Mouse (Mus musculus) left cerebral cortex, postnatal 36 days (tissue): ENCODE results near the gene Sema3b. TPM values are rescaled to one million over a fixed set of nuclear protein-coding genes. Genes with fewer than 3 reads are reported as not detected.

Experiments
- DNase-seq, 2 experiments: peaks; one replicate each; pipeline ENCODE4 v3.0.0; 2021 to 2022; ENCODE audit warnings: low spot score in 2 of 2, mixed read lengths in 1 of 2
- intact Hi-C: fragments of 180-260 bp; cut with DNase I; formaldehyde crosslinking; loops from one replicate; pipeline ENCODE4 v1.15.1; 2025
- total RNA-seq, 2 experiments: library from RNA; stranded (reverse); gene quantifications; 2 replicates each; pipeline ENCODE4 v1.2.3; 2021

The Sema3b gene
- total RNA-seq, 2 experiments from 2014 or later: 2.6 to 3.1 TPM

DNA sequence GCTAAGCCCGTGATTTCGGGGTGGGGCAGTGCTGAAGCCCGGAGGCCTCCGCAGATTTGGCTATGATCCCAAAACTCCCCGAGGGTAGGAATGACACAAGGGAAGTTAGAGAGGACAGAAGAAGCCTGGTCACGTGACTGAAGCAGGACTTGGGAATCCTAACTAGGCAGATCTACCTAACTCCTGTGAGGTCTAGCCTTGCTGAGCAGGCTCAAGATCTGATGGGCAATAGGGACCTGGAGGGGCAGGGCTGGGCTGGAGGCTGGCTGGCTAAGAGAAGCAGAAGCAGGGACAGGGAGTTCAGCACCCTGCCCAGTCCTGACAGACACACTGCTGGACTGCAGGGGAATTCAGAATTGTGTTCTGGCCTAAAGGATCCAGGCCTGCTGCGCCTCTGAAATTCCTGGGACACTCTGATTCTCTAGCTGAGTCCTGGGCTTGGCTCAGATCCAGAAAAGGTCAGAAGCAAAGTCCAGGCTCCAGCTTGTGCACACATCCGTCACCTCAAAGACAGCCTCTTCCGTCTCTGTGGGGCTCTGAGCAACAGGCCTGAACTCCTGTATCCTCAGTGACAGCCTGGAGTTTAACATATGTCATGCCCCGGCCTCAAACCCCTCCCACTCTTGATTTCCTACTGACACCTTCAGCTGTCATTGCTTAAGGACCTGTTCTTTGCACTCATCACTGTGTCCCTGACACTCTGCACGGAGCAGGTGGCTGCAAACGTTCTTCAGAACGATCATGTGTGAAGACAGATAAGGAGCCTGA is 9.9 kb upstream of the Sema3b start:
- intact Hi-C loops: no loop called here
- no peak for DNase-seq

DNA sequence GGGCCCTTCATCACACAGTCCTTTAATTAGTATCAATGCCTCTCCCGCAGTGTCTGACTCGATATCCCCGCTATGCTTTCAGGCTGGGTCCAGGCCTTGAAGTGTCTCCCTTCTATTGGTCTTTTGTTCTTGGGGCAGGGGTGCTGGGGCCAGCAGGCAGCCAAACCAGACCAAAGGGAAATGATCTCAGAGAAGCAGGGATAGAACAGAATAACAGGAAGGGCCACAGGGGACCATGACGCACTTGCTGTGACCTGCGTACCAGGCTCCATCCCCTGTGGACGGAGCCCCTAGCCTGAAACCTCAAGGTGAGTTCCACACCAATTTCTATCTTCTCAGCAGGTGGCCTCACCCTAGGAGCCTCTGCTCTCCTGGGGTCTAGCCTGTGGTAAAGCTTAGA is 9.1 kb upstream of the Sema3b start:
- no peak for DNase-seq
- intact Hi-C loops: no loop called here

DNA sequence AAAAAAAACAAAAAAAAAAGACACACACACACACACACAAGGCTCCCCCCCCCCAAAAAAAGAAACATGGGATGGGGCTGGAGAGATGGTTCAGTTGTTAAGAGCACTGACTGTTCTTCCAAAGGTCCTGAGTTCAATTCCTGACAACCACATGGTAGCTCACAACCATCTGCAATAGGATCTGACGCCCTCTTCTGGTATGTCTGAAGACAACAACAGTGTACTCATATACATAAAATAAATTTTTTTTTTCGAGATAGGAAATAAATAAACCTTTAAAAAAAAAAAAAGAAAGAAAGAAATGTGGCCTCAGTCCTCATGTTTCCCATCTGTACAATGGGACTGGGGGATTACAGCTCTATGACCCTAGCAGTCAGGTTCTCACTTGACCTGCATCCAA is 8.4 kb upstream of the Sema3b start:
- no peak for DNase-seq
- intact Hi-C loops: no loop called here

DNA sequence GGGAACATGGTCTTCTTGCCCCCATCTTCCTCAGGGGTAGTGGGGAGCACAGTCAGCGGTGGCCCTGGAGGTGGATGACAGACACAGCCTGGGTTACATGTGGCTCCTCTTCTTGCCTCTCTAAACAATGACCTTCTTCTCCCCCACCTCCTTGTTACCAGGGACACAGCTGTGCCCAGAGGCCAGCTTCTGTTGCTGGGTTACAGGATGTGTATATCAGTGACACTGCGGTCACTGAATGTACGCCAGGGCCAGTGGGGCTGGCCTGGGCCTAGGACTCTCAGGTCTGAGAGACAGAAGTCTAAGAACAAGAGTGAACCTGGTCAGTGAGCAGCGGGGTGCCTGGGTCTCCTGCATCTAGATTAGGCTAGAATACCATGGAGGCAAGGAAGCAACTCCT is 6.0 kb upstream of the Sema3b start:
- DNase-seq: no peak
- intact Hi-C loops: no loop called here

DNA sequence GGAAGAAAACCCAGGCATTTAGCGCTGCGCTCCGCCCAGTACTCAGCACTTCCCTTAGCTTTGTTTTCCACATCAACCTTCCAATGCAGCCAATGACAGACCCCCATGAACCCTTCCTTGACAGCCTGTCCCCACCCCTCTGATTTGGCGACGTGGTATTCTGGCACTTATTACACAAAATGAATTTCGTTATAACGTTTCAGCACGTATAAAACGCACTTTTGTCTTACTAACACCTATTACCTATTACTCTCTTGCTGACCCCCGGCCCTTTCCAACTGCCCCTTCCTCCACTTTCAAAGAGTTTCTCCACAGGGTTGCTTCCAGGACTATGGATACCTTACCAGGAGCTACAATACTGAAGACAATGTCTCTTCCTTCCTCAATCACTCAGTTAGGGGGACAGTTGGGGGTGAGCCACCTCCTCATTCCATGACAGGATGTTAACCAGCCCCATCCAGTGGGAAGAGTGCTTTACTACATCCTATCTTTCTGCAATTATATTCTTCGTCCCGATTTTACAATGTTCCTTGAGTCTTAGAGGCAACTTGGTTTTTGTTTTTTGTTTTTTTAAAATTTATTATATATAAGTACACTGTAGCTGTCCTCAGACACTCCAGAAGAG is 4.0 kb upstream of the Sema3b start:
- intact Hi-C loops: loop anchor here (2.0 kb wide), 1 partner anchor 20 kb away; no protein-coding TSS in a partner anchor
- DNase-seq: no peak

DNA sequence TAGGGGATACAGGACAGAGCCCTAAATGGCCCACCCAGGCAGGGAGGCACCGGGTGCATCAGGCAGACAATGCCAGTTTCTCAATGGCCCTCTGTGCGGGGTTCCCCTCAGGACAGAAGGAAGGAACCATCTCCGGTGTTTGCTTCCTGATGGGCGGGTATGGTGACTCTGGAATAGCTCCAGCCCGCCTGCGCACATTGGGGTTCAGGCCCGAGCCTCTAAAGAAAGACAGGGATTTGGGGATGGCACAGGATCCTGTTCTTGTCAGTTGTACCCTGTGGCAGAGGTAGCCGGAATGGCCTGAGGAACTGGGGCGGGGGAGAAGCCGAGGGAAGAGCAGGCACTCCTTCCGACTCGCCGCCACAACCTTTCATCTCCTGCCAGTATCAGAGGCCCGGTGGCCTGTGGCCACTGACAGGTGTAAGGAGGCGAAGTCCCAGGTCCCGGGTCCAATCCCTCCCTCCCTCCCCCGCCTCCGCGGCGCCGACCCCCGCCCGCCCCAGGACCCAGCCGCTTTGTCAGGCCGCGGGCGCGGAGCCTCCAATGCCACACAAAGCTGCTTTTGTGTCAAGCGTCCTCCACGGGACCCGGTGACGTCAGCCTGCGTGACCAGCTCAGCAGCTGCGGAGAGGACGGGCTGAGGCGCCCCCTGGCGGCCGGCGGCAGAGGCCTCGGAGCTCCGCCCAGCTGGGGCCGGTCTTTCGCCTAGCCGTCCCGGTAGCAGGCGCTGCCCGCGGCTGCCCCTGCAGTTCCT is 3.3 kb upstream of the Sema3b start:
- intact Hi-C loops: loop anchor here (2.0 kb wide), 1 partner anchor 20 kb away; no protein-coding TSS in a partner anchor
- DNase-seq: peak; percentile 98 to 100

DNA sequence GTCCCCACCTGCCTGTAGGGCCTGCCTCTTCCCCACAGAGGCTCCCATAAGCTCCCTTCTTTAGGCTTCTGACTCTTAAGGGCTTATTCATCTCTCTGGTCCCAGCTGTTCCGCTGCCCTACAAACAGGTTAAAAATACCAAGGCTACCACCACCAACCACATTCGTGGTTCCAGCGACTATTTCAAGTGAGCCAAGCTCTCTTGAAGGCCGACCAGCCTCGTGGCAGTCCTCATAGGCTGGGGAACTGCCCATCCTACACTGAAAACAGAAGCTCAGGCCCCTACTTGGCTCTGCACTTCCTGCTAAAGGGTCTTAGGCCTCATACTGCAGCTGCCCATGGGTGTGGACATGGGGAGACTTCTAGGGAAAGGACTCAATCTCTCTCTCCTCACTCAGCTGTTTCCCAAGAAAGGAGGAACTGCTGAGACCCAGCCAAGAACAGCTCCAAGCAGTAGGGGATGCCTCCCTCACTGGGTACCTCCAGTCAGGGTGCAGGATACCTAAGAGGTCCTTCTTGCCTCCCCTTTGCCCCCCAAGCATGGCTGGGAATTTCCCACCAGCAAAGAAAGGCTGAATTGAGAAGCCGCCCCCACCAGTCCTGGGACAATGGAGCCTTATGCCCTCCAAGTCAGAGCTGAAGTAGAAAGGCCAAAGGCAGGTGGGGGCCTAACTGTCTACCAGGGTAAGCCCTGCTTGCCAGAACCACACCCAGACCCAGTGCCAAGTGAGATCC is 2.6 kb upstream of the Sema3b start:
- DNase-seq: peak; percentile 35 to 43
- intact Hi-C loops: loop anchor here (2.0 kb wide), 1 partner anchor 21 kb away; no protein-coding TSS in a partner anchor

DNA sequence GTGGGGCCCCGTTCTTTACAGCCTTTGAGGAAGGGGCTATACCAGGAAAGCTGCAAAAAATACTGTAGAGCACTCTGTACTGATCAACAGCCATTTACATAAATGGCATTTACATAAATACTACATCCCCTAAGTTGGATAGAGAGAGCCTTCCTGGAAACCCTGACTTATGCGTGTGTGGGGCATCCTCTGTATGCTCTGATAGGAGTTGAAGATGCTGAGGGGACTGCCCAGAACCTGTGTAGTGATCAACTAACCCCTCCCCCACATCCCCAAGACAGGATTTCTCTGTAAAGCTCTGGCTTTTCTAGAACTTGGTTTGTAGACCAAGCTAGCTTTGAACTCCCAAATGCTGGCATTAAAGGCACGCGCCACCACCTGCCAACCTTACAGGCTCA is 403 bp upstream of the Sema3b start:
- no peak for DNase-seq
- intact Hi-C loops: no loop called here

DNA sequence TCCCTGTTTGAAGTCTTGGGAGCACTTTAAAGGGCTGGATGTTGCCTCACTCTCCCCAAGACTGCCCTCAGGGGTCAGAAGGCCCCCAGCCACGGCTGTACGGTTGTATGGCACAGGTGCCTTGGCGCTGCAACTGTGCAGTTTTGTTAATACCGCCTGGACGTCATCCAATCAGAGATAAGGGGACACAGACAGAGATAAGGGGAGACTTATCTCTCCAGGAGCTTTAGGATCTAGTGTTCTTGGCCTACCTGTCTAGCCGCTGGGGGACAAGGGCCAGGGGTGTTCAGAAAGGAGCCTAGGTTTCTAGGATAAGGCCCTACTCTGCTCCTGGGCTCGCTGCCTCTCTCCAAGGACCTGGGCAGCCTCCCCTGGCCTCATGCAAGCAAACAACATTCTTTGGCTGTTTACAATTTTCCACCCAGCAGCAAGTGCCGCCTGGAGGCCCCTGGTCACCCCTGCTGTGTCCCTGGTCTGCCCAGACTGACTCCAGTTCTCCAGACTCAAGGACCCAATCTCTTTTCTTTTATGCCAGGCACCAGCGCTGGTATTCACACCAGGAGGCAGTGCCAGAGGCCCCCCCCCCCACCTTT is 1.3 kb downstream of the Sema3b start:
- no peak for DNase-seq
- intact Hi-C loops: no loop called here

DNA sequence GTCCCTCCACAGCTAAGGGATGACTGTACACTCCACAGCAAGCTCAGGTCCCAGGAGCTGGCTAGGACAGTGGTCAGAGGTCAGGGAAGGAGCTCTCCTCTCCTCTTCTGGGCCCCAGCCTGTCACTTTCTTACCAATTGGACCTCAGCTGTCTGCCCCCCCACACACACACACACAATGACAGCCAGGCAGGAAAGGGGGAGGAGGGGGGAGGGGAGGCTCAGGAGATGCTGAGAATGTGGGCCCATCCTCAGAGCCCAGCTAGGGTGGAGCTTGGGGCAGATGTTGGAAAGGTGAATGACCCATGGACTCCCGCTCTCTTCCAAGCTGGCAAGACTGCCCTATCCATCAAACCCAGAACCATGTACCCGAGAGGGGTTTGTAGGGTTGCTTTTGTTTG is 2.0 kb downstream of the Sema3b start:
- DNase-seq: no peak
- intact Hi-C loops: no loop called here

DNA sequence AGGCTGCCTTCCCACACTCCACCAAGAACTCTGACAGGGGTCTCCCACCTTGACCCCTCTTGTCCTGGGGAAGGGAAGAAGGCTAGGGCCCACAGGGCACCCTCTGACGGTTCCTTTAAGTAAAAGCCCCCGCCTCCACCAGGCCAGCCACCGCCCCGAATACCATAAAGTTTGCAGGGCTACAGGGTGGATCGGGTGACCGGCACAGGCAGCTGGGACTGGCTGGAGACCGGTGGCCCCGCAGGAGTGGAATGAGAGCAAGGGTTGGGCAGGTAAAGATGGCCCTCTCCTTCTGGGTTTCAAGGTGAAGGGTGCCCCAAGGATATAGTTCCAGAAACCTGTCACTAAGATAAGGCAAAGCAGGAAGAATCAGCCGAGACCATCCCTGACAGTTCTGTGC is 2.4 kb downstream of the Sema3b start:
- no peak for DNase-seq
- intact Hi-C loops: no loop called here

DNA sequence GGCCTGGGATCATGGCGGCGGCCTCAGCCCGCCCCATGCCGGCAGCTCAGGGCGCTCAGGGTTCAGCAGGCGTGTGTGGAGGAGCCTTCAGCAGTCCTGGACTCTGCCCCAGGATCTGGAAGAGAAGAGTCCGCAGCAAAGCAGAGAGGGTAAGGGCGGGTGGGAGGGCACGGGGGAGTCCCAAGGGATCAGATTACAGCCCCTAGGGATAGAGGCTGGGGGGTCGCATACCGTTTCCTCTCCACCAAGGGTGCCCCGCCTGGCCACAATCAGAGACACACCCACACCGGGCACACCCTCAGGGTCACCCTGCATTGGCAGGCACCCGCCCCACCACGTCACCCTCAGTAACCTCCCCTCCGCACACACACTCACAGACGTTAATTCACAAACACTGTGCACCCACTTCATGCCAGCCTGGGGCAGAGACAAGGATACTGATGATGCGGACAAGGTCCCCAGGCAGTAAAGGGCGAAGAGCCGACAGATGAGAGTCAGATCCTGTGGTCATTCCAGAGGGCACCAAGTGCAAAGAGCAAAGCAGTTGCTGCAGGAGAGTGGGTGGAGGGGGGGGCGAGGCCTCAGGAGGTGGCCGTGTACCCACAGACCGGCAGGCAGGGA is 3.9 kb downstream of the Sema3b start:
- intact Hi-C loops: no loop called here
- DNase-seq: no peak

DNA sequence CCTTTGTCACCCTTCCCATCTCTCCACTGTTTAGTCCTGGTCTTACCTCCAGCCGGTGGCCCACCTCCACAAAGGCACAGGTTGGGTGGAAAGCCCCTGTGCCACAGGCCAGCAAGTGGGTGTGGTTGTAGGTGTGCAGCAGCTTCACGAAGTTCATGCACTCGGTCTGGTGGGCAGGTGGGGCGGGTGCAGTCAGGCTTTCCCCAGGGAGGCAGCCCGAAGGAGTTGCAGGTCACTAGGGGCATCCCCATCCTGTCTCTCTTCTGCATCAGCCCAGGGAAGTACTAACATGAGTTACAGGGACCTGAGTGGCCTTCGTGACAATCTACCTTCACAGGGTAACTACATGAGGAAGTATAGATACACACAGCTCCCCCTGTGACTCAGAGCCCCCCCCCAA is 5.8 kb downstream of the Sema3b start:
- intact Hi-C loops: loop anchor here (2.0 to 5.0 kb wide), 2 partner anchors 74 to 134 kb away; no protein-coding TSS in a partner anchor
- DNase-seq: no peak

DNA sequence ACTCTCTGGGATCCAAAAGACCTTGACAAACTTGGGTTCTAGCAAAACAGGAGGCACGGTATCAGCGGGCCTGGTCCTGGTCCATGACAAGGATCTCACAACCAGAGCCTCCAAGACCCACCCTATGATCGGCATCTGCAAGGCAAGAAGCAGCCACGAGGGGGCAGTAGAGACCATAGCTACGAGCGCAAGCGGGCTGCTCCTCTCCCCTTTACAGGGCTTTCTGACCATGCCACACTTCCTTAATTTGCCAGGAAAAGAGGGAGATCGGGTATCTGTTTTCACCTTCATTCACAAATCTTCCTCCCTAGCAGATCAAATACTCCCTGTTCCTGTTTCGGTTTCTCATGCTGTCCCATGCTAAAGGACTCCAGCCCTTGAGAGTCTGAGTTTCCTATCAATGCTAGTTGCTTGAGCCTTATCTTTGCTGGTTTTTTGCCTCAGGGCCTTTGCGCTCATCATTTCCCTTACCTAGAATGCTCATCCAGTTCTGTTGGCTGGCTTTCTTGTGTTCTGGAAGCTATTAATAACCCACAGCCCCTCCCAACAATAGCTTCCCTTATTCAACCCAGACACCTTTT is 6.9 kb downstream of the Sema3b start:
- intact Hi-C loops: loop anchor here (1.0 to 5.0 kb wide), 3 partner anchors 42 to 135 kb away; no protein-coding TSS in a partner anchor
- DNase-seq: peak; percentile 84 to 87

DNA sequence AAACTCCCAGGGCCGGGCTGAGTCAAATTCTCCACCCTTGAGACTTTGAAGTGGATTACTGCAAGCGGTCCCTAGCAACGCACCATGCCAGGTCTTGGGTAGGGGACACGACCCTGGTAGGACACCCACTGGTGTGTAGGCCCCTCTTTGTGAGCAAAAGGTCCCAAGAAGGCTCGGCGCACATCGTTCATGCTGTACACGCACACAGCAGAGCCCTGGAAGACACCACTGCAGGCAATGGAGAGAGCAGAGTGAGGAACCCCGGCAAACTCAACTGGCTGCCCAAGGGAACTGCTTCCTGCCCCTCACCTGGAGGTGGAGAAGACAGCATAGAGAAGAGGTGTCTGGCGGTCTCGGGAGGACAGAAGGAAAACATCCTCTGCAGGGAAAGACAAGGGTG is 7.8 kb downstream of the Sema3b start:
- DNase-seq: no peak
- intact Hi-C loops: loop anchor here (5.0 kb wide), 1 partner anchor 136 kb away; no protein-coding TSS in a partner anchor

DNA sequence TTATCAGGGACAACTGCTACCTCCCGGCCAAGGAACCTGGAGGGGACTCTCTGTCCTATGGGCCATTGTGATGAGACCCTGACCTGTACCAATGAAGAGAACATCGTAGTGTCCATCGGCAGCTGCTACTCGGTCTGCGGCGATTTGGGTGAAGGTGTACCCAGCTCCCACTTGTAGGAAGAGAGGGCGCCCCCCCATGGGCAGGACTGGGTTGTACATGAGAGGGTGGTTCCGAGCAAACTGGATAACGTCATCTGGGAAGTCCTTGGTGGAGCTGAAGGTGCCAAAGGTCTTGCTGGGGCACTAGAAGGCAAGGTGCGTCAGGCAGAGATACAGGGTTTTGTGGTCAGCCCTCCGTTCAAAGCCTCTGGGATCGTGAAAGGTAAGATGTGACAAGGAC is 8.3 kb downstream of the Sema3b start:
- DNase-seq: no peak
- intact Hi-C loops: loop anchor here (5.0 kb wide), 1 partner anchor 137 kb away; no protein-coding TSS in a partner anchor

DNA sequence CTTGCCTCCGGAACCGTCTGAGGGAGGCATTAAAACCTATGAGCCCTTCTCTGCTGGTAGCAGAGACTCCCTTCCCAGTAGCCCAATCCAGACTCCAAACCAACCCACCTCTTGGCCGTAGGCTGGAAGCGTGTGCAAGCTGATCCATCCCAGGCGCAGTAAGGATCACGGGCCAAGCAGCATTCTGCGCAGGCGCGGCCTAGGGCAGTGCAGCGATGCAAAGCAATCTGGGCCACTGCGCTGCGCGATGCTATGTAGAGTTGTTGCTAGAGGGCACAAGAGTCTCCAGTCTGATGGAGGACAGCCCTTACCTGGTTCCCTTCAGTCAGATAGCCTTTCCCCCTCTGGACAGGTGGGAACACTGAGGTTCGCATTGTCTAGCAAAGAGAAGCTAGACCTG is 9.2 kb downstream of the Sema3b start:
- peak in 1 of 2 experiments; percentile 52 for DNase-seq
- intact Hi-C loops: loop anchor here (5.0 kb wide), 1 partner anchor 137 kb away; no protein-coding TSS in a partner anchor

DNA sequence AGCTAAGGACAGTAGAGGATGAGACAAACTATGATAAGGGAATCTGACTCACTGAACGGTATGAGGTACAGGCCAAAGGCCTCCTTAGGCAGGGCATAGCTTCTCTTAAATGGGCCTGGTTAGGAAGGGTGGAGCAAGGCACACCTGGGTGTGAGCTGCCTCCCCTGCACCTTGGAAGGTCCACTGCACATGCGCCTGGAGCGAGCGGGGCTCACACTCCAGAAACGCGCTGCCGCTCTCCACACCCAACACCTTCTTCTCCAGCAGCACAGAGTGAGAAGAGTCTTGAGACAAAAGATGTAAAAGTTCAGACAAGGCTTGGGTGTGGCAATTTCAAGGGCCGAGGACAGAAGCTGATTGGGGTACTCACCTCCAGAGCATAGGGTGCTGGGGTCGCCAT is 9.6 kb downstream of the Sema3b start:
- DNase-seq: no peak
- intact Hi-C loops: no loop called here
